Mouse (Mus musculus) testis, adult 2 months (tissue): ENCODE measurements around the gene Rps29.

Experiments used
- CTCF ChIP-seq: fragments of 200-500 bp; IDR thresholded peaks from 2 replicates; pipeline ENCODE4 v1.5.1; 2012; ENCODE audit warnings: low read depth, mild to moderate bottlenecking, inconsistent platforms, low read length, moderate library complexity; ENCODE audit not compliant: control insufficient read depth, insufficient read depth, insufficient replicate concordance
- POLR2A ChIP-seq: fragments of 200-500 bp; IDR thresholded peaks from 2 replicates; pipeline ENCODE4 v1.6.1; 2012; ENCODE audit warnings: low read depth, mild to moderate bottlenecking, inconsistent platforms, low read length, moderate library complexity; ENCODE audit not compliant: control insufficient read depth

DNA sequence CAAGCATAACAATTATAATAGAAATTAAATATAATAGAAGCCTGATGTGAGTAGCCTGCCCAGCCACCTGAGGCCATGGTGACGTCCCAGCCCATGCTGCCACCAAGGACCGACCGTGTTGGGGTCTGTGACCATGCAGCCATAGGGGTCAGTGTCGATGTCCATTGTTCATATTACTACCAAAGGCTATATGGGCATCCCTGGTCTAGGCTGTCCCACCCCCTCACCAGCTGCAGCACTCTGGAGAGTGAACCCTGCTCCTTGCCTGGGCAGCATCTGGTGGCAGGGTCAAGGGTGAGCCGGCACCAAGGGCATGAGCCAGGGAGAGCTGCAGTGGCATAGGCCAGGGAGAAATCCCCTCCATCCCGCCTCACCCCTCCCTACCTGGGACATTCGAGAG is 19.1 kb downstream of the Rps29 start:
- TF ChIP-seq POLR2A, result no peak
- TF ChIP-seq CTCF, result no peak
